Mouse (Mus musculus) kidney, postnatal 25 days (tissue): ENCODE results near the gene Mt1.
A peak's percentile ranks its signal among the peaks of the same experiment; 100 is the strongest.
"Not testable (repeated sequence)": the region's sequence is repeated elsewhere in the genome, so short reads cannot be mapped to it uniquely, and the experiment has no call there.

ENCODE experiments used
- DNase-seq, 2 experiments: peaks; one replicate each; pipeline ENCODE4 v3.0.0; 2021; ENCODE audit warnings: mixed read lengths in 2 of 2

Gene Mt1

DNA sequence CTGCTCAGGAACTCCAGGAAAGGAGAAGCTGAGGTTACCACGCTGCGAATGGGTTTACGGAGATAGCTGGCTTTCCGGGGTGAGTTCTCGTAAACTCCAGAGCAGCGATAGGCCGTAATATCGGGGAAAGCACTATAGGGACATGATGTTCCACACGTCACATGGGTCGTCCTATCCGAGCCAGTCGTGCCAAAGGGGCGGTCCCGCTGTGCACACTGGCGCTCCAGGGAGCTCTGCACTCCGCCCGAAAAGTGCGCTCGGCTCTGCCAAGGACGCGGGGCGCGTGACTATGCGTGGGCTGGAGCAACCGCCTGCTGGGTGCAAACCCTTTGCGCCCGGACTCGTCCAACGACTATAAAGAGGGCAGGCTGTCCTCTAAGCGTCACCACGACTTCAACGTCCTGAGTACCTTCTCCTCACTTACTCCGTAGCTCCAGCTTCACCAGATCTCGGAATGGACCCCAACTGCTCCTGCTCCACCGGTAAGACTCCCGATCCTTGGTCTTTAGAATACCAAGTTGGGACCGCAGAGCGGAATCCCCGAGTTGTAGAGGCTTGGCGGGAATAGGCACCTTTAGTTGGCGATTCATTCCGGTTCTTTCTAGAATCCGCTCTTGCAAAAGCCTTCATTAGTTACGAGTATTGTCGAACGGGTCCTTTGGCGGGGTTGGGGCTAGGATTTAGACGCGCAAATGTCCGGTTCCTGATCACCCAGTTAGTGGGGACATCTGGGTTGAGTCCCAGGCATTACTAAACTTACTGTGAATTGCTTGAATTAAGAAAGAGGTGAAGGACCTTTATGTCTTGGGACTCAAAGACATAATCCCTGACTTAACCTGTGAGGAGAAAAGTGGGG is at the start of gene Mt1:
Mt1 (plus strand) TSS at position 226 of the 856 bp plus-strand sequence.
- peak; percentile 90 to 97 for DNase-seq

DNA sequence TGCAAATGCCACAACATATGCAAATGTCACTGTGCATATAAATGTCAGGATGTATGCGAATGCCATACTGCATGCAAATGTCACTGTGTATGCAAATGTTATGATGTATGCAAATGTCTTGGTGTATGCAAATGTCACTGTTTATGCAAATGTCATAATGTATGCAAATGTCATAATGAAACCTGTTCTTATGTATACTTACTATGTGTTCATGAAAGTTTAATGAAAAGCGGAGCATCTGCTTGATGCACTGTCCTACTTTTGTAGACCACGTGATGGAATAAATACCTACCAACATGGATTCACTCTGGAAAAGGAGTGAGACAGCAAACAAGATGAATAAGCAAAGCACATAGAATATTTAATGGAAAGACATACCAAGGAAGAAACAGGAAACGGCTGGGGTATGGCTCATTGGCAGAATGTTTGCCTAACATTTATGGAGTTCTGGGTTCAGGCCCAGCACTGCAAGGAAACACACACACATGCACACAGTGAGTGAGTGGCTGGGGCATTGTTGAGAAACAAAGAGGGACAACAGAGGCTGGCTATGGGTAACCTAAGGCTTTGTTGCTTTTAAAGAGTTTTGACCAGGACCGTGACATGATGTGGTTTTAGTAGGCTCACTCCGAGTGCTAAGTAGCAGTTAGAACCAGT is 49.6 kb upstream of the Mt1 start:
- no peak for DNase-seq

DNA sequence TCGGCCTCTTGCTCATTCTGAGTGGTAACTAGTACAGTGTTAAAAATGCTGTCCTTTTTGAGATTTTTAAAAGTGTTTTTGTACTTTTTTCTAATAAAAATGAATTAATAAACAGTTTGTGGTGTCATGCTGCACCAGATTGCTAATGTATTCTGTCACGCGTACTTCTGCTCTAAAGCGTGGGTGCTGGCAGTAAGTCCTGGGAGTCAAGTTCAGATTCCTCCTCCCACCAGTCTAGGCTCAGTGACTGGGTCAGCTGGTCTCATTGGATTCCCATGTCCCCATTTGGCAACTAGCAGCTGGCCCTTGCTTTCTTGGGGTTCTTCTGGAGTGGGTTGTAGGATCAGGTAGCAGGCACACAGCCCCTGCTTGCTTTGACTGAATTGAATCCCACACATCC is 48.8 kb upstream of the Mt1 start:
- no peak for DNase-seq

DNA sequence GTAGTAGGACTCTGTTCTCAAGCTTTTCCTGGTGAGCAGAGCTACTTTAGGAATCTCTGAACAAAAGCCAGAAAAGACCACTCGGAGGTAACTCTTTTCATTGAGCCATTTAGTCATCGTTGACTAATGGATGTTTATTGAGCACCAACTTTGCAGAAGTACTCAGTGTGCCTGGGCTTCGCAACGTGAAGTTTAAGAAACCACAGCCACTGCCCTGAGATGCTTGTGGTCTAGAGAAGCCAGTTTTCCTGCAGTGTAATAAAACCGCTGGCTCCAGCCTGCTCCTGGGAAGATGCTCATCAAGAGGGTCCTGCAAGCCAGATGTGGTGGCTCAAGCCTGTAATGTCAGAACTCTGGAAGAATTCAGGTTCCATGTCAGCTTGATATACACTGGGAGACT is 46.8 kb upstream of the Mt1 start:
- no peak for DNase-seq

- DNase-seq = not testable (repeated sequence)
These were observed 44.3 kb upstream of the Mt1 start for GRCm38 (mm10) chr8:94134601-94135000.

DNA sequence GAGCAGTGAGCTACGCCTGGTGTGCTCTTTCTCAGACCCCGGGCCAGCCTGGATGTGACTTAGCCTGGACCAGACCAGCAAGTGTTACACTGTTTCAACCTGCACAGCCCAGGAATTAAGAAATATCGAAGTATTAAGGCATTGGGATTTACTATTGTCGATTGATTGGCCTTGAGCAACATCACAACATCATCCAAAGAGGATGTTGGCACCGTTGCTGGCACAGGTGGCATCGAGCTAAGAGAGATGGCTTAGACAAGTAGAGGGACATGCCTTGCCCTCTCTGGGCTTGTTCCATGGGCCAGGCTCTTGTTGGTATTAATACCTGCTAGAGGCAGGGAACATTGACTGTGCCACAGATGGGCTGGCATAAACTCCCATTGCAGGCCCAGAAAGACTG is 43.3 kb upstream of the Mt1 start:
- DNase-seq = no peak

GRCm38 (mm10) chr8:94136192-94136591 is 42.7 kb upstream of the Mt1 start:
- no peak for DNase-seq

GRCm38 (mm10) chr8:94136933-94137332 is 41.9 kb upstream of the Mt1 start, which contains the start of gene Mt4:
TSS of gene Mt4 (plus strand) at chr8:94137197.
- no peak for DNase-seq

GRCm38 (mm10) chr8:94140266-94140795 is 38.6 kb upstream of the Mt1 start:
- no peak for DNase-seq

- DNase-seq = no peak
These were observed 30.6 kb upstream of the Mt1 start for GRCm38 (mm10) chr8:94148236-94148635.

- no peak for DNase-seq
These were observed 28.0 kb upstream of the Mt1 start for GRCm38 (mm10) chr8:94150925-94151324.

GRCm38 (mm10) chr8:94152513-94153300 is 26.2 kb upstream of the Mt1 start, which contains the start of gene Mt3:
TSS of gene Mt3 (plus strand) at chr8:94152607.
- DNase-seq = peak; percentile 32 to 57

DNA sequence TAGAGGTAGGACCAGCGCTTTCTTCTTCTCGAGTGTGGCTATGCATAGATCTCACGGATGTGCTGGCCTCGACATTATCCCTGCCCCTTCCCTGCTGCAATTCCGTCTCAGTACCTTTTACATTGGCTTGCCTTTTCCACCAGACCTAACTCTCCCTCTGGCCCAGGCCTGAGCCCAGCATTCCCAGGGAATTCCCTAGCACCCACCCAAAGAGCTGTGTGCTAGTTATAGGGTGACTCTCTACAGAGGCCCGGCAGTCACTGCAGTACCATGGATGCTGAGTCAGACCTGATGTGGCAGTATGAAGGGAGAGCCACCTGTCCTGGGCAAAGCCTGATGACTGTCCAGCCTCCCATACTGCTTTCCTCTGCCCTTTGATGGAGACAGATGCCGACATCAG is 25.4 kb upstream of the Mt1 start:
- DNase-seq = no peak

DNA sequence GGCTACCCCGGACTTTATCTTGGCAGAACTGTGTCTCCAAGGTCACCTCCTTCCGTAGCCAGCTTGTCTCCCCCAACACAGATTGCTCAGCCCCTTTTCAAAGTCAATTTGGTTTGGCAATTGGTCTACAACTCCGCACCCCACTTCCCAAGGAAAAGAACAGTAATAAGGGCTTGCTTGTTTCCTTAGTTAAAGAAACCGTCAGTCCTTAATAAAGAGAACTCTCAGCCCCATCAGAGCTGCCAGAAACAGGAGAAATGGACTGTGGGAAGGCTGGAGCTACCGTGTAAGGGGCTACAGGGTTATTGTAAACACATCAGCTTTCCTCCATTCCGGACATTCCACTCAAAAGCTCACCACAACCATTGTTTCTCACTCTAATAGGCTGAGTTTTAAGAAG is 24.3 kb upstream of the Mt1 start:
- no peak for DNase-seq

- DNase-seq = peak; percentile 63 to 64
These were observed 22.8 kb upstream of the Mt1 start for GRCm38 (mm10) chr8:94156092-94156491.

GRCm38 (mm10) chr8:94165772-94166171 is 13.1 kb upstream of the Mt1 start:
- DNase-seq = not testable (repeated sequence)

GRCm38 (mm10) chr8:94167244-94167643 is 11.6 kb upstream of the Mt1 start:
- peak; percentile 85 to 94 for DNase-seq

DNA sequence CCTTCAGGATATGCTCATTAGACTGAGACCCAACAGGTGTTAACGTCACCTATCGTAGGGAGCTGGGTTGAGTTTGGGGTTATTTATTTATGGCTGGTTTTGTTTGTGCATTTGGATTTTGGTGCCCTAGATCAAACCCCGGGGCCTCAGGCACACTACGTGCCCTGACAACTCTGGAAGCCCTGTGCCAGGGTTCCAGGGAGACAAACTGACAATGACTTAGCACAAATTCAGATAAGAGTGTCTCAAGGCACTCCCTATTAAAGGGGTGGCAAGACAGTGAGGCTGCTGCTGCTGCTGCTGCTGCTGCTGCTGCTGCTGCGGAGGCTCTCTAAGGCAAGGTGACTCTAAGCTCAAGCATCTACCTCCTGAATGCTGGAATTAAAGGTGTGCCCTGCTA is 9.3 kb upstream of the Mt1 start:
- no peak for DNase-seq

DNA sequence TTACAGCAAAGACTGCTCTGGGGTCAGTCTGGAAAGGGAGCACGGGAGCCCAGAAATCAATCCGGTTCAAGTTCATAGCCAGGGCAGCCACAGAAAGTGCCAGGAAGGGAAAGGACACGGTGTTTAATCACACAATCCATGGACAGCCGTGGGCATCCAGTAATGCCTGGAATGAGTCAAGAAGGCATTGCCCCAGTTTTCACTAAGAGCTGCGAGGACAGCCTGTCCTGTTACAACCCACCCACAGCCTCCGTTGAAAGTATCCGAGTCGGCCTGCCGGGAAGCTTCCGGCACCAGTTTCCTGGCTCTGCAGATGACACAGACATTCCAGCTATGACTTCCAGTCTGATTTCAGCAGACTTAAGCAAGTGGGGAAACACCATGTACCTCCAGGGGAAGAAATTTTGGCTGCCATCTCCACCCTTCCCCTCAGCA is 7.5 kb upstream of the Mt1 start:
- DNase-seq = peak; percentile 41 to 68

GRCm38 (mm10) chr8:94172075-94172808 is 6.6 kb upstream of the Mt1 start, which contains the start of gene Mt2:
TSS of gene Mt2 (plus strand) at chr8:94172664.
- peak; percentile 67 to 88 for DNase-seq

- DNase-seq = no peak
These were observed 5.8 kb upstream of the Mt1 start for GRCm38 (mm10) chr8:94172809-94173732.
